Mouse (Mus musculus): ENCODE measurements around the gene St5.

GRCm38 (mm10) chr7:109528356-109528755, 175.0 kb downstream of the St5 start:
- no peak for TF ChIP-seq POLR2A (IDR thresholded peaks at IDR 0.05; ENCODE audit: borderline replicate concordance, control insufficient read depth, low read depth, low read length)
- peak; percentile 46; the same call in 1 of the 2 replicates for TF ChIP-seq CTCF (IDR thresholded peaks at IDR 0.05; ENCODE audit: control insufficient read depth, insufficient read depth, low read length)

Data from bone marrow, adult 2 months (tissue).